Mouse (Mus musculus): ENCODE measurements around the gene Rprml. TPM values are rescaled to one million over a fixed set of nuclear protein-coding genes. Genes with fewer than 3 reads are reported as not detected.

The Rprml gene
- total and polyA plus RNA-seq, 3 experiments = not detected

DNA sequence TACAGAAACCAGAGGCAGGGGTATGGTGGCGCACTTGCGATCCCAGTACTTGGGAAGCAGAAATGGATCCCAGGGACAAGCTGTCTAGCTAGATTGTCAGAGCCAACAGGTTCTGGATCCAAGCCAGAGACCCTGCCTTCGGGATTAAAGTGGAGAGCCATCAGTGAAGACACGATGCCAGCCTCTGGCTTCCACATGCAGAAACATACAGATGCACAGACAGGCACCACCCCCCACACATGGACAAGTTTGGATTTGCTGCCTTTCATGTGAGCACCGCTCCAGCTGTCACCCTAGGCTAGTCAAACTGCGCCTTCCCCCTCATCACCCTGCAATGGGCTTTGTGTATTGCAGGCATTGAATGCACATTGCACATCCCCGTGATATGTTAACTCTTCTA is 8.8 kb downstream of the Rprml start:
- no peaks in the 10 kb centered on the region for H3K9me3 ChIP-seq (replicated peaks; ENCODE audit: insufficient read depth, low read length)

GRCm38 (mm10) chr11:103661863-103662262 is 12.5 kb downstream of the Rprml start:
- no peak for TF ChIP-seq RAD21 (IDR thresholded peaks at IDR 0.05; ENCODE audit: low read depth, low read length)
- TF ChIP-seq MXI1 (IDR thresholded peaks at IDR 0.05; ENCODE audit: low read depth, low read length) = no peak
- TF ChIP-seq SMC3 (IDR thresholded peaks at IDR 0.05; ENCODE audit: low read depth, low read length) = no peak
- no peak for TF ChIP-seq ELF1 (IDR thresholded peaks at IDR 0.05; ENCODE audit: low read depth, low read length)
- no peak for TF ChIP-seq TAL1 (IDR thresholded peaks at IDR 0.05; ENCODE audit: low read length)
- TF ChIP-seq HCFC1 (IDR thresholded peaks at IDR 0.05; ENCODE audit: low read depth, low read length) = no peak
- no peak for TF ChIP-seq MEF2A (IDR thresholded peaks at IDR 0.05; ENCODE audit: extremely low read depth, insufficient replicate concordance, low read depth, low read length, poor library complexity, severe bottlenecking)
- TF ChIP-seq USF1 (IDR thresholded peaks at IDR 0.05; ENCODE audit: low read depth, low read length) = no peak
- TF ChIP-seq GATA1 (IDR thresholded peaks at IDR 0.05; ENCODE audit: low read depth, low read length) = no peak
- no peak for DNase-seq (ENCODE audit: low read depth, low spot score)
- no peaks in the 10 kb centered on the region for H3K79me2 ChIP-seq (ENCODE audit: control insufficient read depth, insufficient read depth, low read length, poor library complexity)
- H3K9me3 ChIP-seq (replicated peaks; ENCODE audit: insufficient read depth, low read length) = no peaks in the 10 kb centered on the region
- H3K4me1 ChIP-seq (ENCODE audit: control insufficient read depth in 1 of 2, insufficient read depth in 2 of 2, low read length in 2 of 2) = no peaks in the 10 kb centered on the region
- no peaks in the 10 kb centered on the region for H3K36me3 ChIP-seq (ENCODE audit: control insufficient read depth in 1 of 2, insufficient read depth in 2 of 2, low read length in 2 of 2)
- no peak overlapping the region for H3K27ac ChIP-seq (ENCODE audit: control insufficient read depth, low read depth, low read length)
- H3K9ac ChIP-seq (ENCODE audit: control insufficient read depth, low read depth, low read length, poor library complexity, severe bottlenecking) = no peak overlapping the region
- H3K4me3 ChIP-seq (ENCODE audit: control insufficient read depth in 1 of 2, insufficient read depth in 1 of 2, low read depth in 2 of 2, low read length in 2 of 2) = no peak overlapping the region
- peaks cover 10 to 12% of the 10 kb centered on the region in 2 experiments for H3K27me3 ChIP-seq (ENCODE audit: control insufficient read depth in 1 of 2, insufficient read depth in 2 of 2, low read length in 2 of 2)

More for the DNA sequence above, 8.8 kb downstream of the Rprml start:
- Histone ChIP-seq H3K27me3 (ENCODE audit: control insufficient read depth in 1 of 2, insufficient read depth in 2 of 2, low read length in 2 of 2) (peaks cover 10 to 12% of the 10 kb centered on the region in 2 experiments), H3K9ac (ENCODE audit: control insufficient read depth, low read depth, low read length, poor library complexity, severe bottlenecking) (no peak overlapping the region), H3K27ac (ENCODE audit: control insufficient read depth, low read depth, low read length) (no peak overlapping the region), H3K79me2 (ENCODE audit: control insufficient read depth, insufficient read depth, low read length, poor library complexity) (no peaks in the 10 kb centered on the region), H3K36me3 (ENCODE audit: control insufficient read depth in 1 of 2, insufficient read depth in 2 of 2, low read length in 2 of 2) (no peaks in the 10 kb centered on the region), H3K4me1 (ENCODE audit: control insufficient read depth in 1 of 2, insufficient read depth in 2 of 2, low read length in 2 of 2) (no peaks in the 10 kb centered on the region), H3K4me3 (ENCODE audit: control insufficient read depth in 1 of 2, insufficient read depth in 1 of 2, low read depth in 2 of 2, low read length in 2 of 2) (no peak overlapping the region)
- DNase-seq (ENCODE audit: low read depth, low spot score) = no peak
- TF ChIP-seq SMC3 (IDR thresholded peaks at IDR 0.05; ENCODE audit: low read depth, low read length) (no peak), MEF2A (IDR thresholded peaks at IDR 0.05; ENCODE audit: extremely low read depth, insufficient replicate concordance, low read depth, low read length, poor library complexity, severe bottlenecking) (no peak), POLR2AphosphoS5 (IDR thresholded peaks at IDR 0.05; ENCODE audit: borderline replicate concordance, low read depth, low read length) (no peak), TCF12 (IDR thresholded peaks at IDR 0.05; ENCODE audit: low read depth, low read length) (no peak), GABPA (IDR thresholded peaks at IDR 0.05; ENCODE audit: low read depth, low read length) (no peak), UBTF (IDR thresholded peaks at IDR 0.05; ENCODE audit: borderline replicate concordance, insufficient read depth, low read depth, low read length) (no peak), MAFK (IDR thresholded peaks at IDR 0.05; ENCODE audit: borderline replicate concordance, low read depth, low read length) (no peak), NRF1 (IDR thresholded peaks at IDR 0.05; ENCODE audit: insufficient read depth, low read depth, low read length, poor library complexity, severe bottlenecking) (no peak)

Data from MEL (cell line).